Mouse (Mus musculus): ENCODE results near the gene Rpp30. TPM values are rescaled to one million over a fixed set of nuclear protein-coding genes. Genes with fewer than 3 reads are reported as not detected.

The Rpp30 gene
- polyA plus RNA-seq, 1 experiment: 0.84 TPM

DNA sequence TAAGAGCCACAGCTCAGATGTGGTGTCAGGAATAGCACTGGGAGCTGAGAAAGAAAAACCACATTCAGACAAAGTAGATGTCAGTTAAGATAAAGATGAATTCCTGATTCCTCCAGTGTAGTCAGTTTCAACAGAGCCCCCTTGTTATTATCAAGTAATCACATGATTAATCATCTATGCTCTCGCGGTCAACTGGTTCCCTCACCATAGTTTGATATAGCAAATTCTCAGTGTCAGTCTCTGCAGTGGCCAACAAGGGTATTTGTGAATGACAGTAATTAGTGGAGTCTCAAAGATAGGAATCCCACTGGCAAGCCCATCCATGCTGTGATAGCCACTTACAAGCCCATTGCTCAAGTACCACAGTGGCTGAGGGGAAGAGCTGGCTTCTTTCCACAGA is 60.1 kb downstream of the Rpp30 start:
- Histone ChIP-seq H3K36me3 (ENCODE audit: control insufficient read depth) (no peaks in the 10 kb centered on the region), H3K4me3 (replicated peaks) (no peak overlapping the region), H3K27me3 (ENCODE audit: control insufficient read depth) (no peaks in the 10 kb centered on the region), H3K9me3 (ENCODE audit: control insufficient read depth, low read length) (no peaks in the 10 kb centered on the region), H3K4me1 (ENCODE audit: control insufficient read depth) (no peaks in the 10 kb centered on the region)
- TF ChIP-seq TAL1 (IDR thresholded peaks at IDR 0.05; ENCODE audit: low read length) (no peak), GATA1 (IDR thresholded peaks at IDR 0.05; ENCODE audit: low read length) (no peak)

DNA sequence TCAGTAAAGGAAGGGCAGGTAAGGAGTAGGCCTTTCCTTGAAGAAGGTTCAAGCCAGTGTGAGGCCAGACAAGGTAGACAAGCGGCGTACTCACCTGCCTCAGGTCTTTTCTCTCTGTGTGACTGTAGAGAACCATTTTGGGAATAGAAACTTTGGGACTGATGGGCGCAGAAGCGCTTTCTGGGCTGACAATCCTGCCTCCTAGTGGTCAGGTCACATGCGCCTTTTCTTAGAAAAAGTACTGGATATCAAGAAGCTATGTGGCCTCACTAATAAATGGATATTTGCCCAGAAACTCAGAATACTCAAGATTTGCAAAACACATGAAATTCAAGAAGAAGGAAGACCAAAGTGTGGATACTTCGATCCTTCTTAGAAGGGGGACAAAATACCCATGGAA is 65.1 kb downstream of the Rpp30 start:
- Histone ChIP-seq H3K9me3 (ENCODE audit: control insufficient read depth, low read length) (no peaks in the 10 kb centered on the region), H3K36me3 (ENCODE audit: control insufficient read depth) (no peaks in the 10 kb centered on the region), H3K4me3 (replicated peaks) (no peak overlapping the region), H3K27me3 (ENCODE audit: control insufficient read depth) (no peaks in the 10 kb centered on the region), H3K4me1 (ENCODE audit: control insufficient read depth) (no peaks in the 10 kb centered on the region)
- TF ChIP-seq GATA1 (IDR thresholded peaks at IDR 0.05; ENCODE audit: low read length) (no peak), TAL1 (IDR thresholded peaks at IDR 0.05; ENCODE audit: low read length) (no peak)

DNA sequence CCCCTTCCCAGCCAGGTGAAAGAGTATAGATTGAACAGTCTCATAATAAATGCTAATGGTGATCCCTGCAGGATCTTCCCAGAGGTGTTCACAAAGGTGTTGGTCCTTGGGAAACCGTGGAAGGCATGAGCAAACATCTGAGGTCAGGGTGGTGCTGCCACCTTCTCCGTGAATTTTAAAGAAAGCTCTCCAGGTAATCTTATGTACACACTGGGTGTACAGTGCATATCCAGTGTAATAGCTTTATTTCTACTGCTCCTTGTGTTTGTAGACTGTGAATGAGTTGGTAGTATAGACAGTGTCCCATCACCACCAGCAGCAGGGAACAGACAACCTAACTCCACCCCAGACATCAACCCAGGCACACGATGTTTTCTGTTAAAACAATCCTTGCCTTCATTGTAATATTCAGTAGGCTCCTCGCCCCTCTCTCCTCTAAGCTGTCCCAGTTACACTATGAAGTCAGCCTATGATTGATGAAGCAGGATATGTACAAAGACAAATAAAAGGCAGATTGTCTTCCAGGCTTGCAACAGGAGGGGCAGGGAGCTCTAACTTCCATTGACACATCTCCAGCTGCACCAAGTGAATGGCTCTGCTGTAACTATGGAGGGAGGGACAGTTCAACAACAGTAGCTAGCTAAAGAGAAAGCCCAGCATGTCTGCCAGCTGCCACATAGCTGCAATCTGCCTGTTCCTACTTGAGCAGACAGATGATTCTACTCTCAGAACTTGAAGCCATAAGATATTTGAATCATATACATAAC is 66.9 kb downstream of the Rpp30 start:
- TF ChIP-seq TAL1 (IDR thresholded peaks at IDR 0.05; ENCODE audit: low read length): no peak
- no peak for TF ChIP-seq GATA1 (IDR thresholded peaks at IDR 0.05; ENCODE audit: low read length)
- H3K36me3 ChIP-seq (ENCODE audit: control insufficient read depth): no peaks in the 10 kb centered on the region
- H3K27me3 ChIP-seq (ENCODE audit: control insufficient read depth): no peaks in the 10 kb centered on the region
- no peaks in the 10 kb centered on the region for H3K4me1 ChIP-seq (ENCODE audit: control insufficient read depth)
- H3K9me3 ChIP-seq (ENCODE audit: control insufficient read depth, low read length): no peaks in the 10 kb centered on the region
- H3K4me3 ChIP-seq (replicated peaks): no peak overlapping the region

Other genes starting within 250 kb of the Rpp30 start
- gene Htr7, start 26.2 kb upstream of the Rpp30 start, polyA plus RNA-seq (2012): not detected in 2 replicates
- gene Ankrd1, start 36.4 kb downstream of the Rpp30 start, polyA plus RNA-seq (2012): not detected in 2 replicates

Measured in erythroblast, embryonic 14.5 days (primary cell).